Mouse (Mus musculus) spleen, postnatal 10 days (tissue): Measurements from ENCODE around the gene Sgms1.
"Not testable (repeated sequence)": the region's sequence is repeated elsewhere in the genome, so short reads cannot be mapped to it uniquely, and the experiment has no call there.

Source experiments
- DNase-seq, 2 experiments: peaks; one replicate each; pipeline ENCODE4 v3.0.0; 2021 to 2022; ENCODE audit warnings: low spot score in 2 of 2

Gene Sgms1

DNA sequence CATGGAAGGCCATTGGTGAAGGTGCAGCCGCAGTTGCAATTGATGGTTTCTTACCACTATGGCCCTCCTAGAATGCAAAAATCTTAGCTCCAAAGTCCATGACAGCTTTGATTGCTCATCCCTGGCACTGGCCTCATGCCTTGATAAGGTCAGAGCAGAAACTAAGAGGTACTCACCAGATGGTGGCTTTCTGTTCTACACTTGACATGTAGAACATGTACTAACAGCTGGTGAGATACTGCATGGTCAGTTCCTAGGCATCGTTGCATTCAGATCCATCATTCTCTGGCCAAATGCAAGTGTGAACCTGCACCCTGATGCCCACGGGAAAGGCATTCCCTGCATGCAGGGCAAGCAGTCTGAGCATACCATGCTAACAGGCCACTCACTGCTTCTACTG is 63.4 kb downstream of the Sgms1 start:
- no peak for DNase-seq

DNA sequence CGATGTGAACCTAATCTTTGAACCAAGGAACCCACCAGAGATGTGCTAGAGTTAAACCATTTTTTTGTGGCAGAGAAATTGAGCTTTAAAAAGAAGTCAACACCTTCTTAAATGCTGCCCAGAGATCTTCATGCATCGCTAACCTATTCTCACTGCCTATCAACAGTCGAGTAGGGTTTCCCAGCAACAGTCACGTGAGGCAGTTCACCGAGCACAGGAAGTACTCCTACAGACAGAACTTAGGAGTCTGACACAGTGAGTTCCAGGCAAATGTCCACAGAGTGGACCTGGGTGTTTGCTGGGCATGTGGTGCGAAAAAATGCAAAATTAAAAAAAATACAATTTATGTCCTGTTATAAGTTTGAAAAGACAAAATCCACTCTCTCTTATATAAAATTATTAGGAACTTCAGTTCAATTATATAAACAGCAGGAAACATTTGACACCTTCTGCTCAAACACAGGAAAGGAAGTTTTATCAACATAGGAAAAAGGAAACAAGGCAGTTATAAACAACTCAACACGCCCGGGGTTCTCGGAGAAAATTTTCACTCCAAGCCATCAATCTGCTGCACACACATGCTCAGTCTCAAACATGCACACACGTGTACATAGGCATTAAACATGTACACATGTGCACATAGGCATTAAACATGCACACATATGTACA is 64.3 kb downstream of the Sgms1 start:
- peak in 1 of 2 experiments; percentile 32 for DNase-seq

DNA sequence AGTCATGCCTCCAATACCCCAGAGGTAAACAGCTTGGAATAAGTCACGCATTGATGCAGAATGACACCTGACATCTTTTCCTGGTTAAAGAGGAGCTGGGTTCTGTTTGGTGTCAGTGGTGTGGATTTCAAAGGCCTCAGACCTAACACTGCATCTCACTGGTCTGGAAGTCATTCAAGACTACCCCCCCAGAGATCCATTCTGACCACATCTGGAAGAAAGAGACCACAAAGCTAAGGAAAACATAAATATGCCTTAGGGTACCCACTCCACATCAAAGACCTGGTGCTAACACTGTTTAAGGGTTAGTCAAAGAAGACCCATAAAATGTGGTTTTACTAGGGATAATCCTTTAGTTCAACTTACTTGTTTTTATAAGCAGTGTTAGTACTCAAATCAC is 65.0 kb downstream of the Sgms1 start:
- no peak for DNase-seq

DNA sequence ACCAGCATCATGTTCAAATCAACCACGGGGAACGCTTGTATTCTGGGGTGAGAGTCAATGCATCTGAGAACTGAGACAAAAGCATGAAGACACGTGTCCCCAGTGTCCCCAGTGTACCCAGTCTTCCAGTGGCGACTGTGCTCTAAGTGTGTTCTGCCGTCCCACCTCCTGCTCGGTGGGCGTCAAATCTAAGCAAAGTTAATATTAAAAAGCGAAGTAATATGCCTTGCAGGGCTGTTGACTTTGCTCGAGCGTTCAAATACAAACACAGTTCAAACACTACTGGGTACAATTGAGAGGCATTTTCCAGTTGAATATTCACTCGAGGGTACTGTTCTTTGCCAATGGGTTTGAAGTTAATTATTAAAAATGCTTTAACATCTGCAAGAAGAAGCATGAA is 66.4 kb downstream of the Sgms1 start:
- DNase-seq, result no peak

DNA sequence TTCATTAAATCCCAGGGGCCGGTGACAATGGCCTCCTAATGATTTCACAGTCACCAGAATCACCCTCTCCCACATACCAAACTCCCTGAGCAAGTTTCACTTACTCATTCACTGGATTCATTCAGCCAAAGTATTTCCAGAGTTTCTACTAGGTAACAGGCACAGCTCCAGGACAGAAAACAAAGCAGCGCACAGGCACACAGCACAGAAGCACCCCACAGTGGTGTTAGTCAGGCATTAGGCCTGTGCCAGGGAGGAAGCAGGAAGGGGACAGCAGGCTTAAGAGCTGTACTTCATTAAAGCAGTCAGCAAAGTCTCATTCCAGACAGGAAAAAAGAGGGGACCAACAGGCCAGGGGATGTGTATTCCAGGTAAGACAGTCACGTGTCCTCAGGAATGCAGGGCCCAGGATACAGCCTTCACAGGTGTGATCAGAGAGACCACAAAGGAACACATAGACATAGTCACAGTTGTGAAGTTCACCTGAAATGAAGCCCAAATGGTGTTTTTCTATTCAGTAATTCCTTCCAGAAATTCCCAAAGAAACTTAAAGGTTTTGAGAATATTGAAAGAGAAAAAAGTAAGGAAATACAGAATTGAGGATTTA is 67.0 kb downstream of the Sgms1 start:
- DNase-seq, result no peak

DNA sequence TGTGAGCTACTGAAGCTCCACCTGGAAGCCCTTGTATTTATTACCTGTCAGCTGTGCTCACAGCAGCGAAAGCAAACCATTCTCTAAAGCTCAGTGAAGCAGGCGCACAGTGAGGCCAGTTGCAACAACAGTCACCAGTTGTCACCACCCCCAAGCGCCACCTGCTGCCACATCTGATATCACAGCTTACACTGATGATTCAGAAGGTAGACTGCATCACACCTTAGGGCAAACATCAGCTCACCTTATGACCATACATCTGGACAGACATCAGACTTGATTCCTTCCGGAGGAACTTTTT is 69.2 kb downstream of the Sgms1 start:
- DNase-seq, result peak; percentile 81 to 92

DNA sequence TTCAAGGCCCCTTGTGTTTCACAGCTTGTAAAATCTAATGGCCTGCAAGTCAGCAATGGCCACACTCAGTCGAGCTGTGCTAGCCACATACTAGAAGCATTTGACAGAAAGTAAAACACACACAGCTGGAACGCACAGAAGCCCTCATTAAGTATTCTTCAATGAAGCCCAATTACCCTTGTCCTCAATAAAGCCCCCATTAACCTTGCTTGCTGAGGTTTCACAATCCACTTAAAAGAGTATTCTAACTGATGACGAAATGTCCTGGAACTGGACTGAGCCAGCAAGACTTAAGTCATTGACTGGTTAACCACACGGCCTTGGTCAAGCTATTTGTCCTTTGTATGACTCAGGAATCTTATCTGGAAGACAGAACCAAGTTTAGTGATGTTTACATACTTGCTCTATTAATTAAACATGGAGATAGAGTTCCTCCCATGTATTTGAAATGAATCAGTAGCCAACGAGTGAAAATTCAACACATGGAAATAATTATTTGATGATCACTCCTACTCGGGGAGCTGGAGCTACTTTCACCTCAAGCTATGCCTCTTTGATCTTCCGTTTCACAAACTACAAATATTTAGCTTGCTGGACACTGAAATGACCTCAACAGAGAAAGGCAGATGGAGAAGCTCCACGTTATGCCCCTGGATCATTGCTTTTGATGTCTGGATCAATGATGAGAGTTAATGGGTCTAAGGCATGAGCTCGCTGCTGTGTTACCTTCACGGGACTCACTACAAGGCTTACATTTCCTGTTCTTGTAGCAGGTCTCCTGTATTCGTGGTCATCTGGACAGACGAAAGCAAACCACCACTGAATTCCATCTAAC is 69.8 kb downstream of the Sgms1 start:
- DNase-seq, result no peak

DNA sequence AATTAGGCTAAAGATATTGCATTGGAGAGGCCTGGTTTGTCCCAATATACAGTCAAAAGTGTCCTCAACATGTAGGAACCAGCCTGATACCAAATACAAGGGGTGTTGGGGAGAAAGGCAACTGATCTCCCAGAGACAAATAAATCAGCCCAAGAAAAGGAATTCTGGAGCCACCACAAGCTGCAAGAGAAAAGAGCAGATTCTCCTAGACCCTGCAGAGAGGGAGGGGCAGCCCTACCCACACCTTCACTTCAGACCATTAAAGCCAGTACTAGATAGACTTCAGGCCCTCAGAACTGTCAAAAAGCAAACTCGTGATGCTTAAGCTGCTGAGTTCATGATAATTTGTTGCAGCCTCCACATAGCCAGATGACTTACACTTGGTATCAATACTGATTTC is 70.5 kb downstream of the Sgms1 start:
- no peak for DNase-seq

DNA sequence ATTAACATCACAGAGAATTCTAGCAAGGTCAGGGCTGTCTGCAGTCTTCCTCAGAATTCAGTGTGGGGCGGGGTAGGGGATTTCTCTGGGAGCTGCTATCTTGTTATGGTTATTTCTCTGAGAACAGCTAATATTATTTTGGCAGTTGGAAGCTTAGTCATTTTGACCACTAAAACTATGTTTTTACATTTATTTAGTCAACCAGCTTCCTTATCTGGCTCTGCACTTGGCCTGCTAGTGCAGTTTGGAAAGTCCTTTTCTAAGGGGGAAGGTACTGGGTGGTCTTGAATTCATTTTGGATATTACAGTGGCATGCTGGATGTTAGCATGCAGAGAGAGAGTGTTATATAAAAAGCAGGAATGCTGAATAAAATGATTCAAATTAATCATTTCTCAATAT is 72.2 kb downstream of the Sgms1 start:
- DNase-seq, result not testable (repeated sequence)

DNA sequence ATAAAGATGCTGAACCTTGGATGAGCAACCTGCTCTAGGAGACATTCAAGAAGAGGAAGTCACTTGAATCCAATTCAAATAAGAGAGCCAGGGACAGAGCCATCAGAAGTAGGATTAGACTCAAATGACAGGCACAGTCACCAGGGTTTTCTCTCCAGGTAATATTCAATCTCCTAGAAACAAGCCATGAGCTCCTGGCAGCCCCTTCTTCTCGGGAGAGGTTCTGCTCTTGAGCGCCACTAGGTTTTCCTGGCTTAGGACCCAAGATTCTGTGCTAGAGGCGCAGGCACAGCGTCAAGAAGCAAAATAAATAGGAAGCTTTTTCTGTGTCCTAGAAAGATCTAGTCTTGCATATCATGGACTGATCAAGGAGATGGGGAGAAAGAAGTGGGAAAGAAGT is 76.2 kb downstream of the Sgms1 start:
- no peak for DNase-seq

DNA sequence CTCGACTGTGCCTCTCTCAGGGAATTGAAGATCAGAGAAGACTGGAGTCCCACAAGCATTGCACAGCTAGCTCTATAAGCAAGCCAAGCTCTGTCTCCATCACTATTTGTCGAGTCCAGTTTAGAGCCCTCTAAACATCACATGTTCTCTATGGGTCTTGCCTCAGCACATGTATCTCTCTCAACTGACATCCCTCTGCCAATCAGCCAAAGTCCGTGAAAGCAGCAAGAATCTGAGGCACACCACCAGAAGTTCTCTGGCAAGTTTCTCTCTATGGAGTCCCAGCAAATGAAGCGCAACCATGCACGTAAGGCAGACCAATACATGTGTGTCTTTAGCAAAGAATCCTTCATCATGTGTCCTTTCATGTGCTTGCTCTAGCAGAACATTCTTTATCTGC is 77.8 kb downstream of the Sgms1 start:
- DNase-seq, result no peak

DNA sequence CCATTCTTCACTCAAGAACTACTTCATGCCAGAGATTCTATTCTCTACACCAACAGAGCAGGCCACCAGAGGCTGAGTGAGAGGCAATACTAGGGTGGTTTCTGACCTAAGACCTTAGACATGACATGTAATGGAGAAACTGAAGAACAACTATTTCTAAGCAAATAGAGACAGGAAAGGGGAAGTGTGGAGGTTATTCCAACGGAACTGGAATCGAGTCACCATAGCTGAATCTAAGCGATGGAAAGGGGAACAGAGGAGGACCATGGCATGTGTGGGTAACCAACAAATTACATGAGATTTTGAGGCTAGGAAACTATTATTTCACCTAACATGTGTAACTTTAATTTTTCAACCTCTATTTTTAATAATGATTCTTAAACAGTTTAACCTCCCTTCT is 78.5 kb downstream of the Sgms1 start:
- no peak for DNase-seq

DNA sequence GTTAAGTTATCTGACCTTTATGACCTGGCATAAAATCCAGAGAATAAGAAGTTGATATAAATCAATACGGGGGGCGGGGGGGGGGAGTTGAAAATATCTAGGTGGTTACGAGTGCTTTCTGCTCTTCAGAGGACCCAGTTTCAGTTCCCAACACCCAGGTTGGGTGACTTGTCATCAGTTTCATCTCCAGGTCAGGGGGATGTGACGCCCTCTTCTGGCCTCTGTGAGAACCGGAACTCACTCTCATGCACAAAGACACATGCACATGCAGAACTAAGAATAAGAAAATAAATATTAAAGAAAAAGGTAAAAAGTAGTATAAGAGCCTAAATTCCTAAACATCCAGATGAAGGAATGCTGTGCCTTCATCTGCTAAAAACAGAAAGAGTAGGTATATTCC is 79.0 kb downstream of the Sgms1 start:
- DNase-seq, result no peak

DNA sequence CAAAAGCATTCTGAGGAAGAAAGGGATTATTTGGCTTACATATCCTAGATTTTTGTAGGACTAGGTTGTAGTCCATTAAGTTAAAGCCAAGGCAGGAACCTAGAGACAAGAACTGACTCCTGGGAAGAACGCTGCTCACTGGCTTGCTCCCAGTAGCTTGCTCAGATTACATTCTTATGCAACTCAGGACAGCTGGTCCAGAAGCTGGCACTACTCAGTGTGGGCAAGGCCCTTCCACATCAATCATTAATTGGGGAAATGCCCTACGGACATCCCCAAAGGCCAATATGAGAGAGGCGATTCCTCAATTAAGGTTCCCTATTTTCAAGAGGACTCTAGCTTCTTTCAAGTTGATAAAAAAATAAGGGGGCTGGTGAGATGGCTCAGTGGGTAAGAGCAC is 80.2 kb downstream of the Sgms1 start:
- DNase-seq, result no peak

DNA sequence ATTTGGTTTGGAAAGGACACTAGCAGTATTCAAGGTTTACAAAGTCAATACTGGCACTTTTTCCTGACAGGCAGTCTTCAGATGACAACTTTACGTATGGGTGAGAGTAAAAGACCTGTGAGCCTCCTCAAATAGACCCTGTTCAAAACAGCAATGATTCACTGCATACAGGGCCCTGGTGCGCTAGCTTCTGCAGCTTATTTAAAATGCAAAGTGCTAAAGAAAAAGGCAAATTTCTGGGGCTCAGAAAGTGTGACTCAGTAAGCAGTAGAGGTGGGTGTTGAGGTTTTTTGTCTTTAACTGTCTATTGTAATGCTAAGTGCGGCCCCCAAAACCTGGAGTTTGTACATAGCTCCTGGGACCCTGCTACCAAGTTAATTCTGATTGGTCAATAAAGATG is 81.2 kb downstream of the Sgms1 start:
- no peak for DNase-seq

DNA sequence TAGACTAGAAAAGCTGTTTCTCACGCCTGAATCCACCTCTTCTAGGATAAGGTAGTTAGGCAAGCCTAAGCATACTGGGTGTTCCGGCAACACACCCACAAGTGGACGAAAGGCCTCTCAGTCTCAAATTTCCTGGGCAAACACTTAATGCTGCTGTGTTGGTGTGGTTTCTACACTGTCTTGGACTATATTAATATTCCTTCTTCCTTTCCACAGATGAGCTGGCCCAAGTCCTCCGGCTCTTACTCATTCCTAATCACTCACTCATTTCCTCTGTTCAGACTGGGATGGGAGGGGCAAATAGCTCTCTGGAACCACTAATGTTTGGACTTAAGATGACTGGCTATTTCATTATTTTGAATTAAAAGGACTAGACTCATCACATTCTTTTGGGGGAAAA is 84.6 kb downstream of the Sgms1 start:
- DNase-seq, result no peak

DNA sequence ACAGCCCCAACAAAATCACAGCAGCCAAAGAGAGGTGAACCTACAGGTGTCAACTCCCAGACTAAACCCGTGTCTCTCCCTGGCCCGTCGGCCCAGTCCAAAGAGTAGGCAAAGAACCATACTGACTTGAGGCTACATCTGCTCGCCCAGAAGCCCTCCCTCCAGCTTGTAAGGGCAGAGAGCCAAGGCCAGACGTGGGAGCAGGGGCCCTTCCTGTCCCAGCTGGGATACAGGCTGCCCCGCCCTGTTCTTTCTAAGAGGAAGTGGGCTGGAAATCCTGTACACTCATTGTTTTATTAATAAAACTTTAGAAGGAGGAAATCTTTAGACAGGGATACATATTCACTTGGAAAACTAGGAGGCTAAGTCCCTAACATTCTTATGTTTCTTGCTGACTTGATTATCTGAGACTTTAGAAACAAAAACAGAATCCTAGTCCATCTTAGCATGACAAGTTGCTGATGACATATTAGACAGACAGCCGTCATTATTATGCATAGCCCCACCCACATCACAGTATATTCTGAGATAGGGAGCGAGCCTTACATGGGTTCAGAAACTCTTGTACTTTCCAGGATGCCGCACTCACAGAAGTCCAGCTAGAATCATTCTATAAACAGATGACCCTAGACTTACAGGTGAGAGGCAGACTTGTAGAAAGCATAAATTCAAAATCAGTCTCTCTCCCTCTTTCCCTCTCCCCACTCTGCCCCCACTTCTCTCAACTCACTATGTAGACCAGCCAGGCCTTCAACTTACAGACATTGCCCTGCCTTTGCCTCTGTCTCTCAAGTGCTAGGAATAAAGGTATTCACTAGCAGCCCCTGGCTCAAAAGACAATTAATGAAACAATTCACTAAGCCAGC is 85.3 kb downstream of the Sgms1 start:
- DNase-seq, result peak in 1 of 2 experiments; percentile 45

DNA sequence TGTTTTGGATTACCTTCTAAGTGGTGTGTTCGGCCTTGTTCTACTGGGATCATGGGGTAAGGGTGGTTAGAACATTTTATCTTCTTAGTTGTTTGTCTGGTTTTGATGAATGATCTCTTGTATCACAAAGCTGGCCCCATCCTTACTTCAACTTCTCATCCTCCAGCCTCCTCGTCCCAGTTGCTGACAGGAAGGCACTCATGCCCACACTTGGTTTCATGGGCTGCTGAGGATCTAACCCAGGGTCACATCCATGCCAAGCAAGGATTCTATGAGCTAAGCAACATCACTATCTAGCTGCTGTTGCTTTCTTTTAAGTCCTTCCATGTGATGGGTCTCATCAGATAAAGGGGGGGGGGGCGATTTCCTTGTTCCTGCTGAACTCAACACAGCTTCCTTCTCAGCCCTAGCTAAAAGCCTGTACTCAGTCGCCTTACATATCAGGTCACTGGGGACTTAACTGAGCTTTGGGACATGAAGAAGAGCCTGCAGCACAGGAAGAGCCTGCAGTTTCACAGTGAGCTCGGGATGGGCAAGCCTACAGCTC is 86.6 kb downstream of the Sgms1 start:
- DNase-seq, result no peak

DNA sequence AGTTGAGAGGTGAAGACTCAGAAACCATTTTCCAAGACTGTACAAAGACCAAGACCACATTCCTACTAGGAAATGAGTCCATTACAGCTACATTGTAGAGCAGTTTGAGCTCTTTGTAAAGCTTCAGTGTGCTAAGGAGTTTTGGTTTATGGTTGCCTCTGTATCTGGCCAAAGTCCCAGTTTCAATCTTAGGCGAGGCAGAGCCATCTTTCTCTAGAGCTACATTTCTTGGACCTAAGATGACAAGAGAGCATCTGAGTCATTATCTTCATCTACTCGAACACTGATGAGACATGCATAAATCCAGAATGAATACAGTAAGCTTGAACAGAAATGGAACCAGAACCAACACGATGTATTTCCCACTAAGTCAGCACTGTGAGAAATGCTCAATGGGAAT is 87.9 kb downstream of the Sgms1 start:
- DNase-seq, result no peak

DNA sequence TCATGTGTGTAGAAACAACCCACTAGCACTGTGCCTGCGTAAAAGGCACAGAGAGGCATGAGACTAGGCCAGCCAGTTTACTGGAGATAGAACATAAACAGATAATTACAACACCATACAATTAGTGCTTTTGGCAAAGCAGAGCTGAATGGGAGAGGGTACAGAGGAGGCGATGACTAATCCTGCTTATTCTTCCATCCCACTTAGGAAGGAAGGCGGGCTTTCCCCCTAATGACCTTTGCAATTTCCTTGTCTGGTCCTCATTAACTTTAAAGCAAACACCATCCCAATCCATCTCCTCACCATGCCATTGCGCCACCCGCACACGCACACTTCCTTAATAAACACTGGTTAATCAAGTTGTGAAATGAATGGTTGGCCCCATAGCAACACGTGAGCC is 91.3 kb downstream of the Sgms1 start:
- no peak for DNase-seq

DNA sequence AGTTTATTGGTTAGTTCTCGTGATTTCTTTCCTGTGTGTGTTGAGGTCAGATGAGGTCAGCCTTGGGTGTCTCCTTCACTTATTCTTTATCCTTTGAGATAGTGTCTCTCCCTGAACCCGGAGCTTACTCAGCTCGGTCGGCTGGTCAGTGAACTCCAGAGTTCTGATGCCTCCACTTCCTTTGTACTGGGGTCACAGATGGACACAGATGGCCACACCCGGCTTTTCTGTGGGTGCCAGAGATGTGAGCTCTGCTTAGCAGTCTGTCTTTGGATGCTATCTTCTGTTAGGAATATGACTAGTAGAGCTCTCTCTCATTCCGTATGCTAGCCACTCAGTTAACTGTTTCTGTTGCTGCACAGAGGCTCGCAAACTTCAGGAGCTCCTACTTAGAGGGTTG is 92.7 kb downstream of the Sgms1 start:
- no peak for DNase-seq

DNA sequence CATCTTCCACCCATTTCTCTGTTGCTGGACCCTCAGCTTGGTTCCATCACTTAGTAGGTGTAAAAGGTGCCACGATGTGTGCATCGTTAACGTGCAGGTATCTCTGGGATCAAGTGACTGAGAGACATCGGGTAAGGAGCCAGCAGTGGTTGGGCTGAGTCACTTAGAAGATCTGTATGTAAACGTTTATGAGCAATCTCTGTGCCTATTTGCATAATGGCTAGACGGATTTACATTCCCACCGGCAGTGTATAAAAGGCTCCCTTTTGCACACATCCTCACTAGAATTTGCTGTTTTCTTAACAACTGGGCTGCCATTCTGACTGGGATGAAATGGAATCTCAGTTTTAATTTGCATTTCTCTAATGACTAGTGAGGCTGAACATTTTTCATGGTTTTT is 93.9 kb downstream of the Sgms1 start:
- no peak for DNase-seq
